Mouse (Mus musculus): Measurements from ENCODE around the gene Ube2e2.
"Not testable (repeated sequence)": the region's sequence is repeated elsewhere in the genome, so short reads cannot be mapped to it uniquely, and the experiment has no call there.

The Ube2e2 gene

GRCm38 (mm10) chr14:18637739-18638138 is 256.3 kb downstream of the Ube2e2 start:
- DNase-seq (ENCODE audit: low read depth, low spot score) = no peak

GRCm38 (mm10) chr14:18628170-18628569 is 265.9 kb downstream of the Ube2e2 start:
- no peak for DNase-seq (ENCODE audit: low read depth, low spot score)

GRCm38 (mm10) chr14:18618603-18619002 is 275.5 kb downstream of the Ube2e2 start:
- no peak for DNase-seq (ENCODE audit: low read depth, low spot score)

GRCm38 (mm10) chr14:18601927-18602326 is 292.1 kb downstream of the Ube2e2 start:
- no peak for DNase-seq (ENCODE audit: low read depth, low spot score)

- no peak for DNase-seq (ENCODE audit: low read depth, low spot score)
Measured at GRCm38 (mm10) chr14:18586239-18587034, 307.6 kb downstream of the Ube2e2 start.

GRCm38 (mm10) chr14:18581735-18582134 is 312.3 kb downstream of the Ube2e2 start:
- no peak for DNase-seq (ENCODE audit: low read depth, low spot score)

GRCm38 (mm10) chr14:18574756-18575155 is 319.3 kb downstream of the Ube2e2 start:
- DNase-seq (ENCODE audit: low read depth, low spot score) = no peak

DNA sequence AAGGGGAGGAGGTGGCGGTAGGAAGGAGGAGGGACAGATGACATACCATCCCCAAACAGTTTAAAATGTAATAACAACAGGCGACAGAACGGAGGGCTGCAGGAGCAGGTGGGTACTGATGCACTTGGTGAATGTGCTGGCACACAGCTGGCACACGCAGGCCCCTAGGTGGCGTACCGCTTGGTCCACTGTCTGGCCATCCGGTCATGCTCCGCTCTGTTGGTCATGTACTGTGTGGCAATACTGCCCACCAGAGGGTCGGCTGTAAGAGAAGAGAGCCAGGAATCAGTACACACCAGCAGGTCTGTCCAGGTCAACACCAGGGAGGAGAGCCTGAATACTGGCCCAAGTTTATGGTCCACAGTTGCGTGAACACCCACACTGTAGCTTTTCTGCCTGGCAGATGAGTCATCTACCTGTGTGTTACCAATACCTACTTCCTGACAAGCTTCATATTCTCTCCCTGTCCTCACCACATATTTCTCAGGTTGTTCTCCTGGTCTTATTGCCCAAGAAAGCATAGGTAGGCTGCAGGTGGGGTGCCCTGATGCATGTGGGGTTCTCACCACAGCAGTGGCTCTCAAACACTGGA is 319.8 kb downstream of the Ube2e2 start:
- DNase-seq (ENCODE audit: low read depth, low spot score) = no peak

GRCm38 (mm10) chr14:18573286-18573956 is 320.6 kb downstream of the Ube2e2 start:
- no peak for DNase-seq (ENCODE audit: low read depth, low spot score)

DNA sequence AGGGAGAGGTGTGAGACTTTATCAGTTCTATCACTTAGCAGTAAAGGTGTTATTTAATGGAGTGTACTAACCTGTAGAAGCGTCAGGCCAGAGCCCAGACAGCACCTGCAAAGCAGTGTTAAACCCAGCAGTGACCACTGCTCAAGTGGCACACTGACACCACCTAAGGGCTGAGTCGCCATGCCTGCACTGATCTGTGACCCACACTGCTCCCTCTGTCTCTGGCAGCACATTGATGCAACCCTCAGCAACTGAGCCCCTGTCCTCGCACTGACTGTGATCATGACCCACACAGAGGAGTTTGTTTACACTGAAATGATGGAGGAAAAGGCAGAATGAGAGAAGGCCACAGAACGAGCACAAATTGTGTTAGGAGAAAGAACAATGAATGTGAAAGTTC is 321.2 kb downstream of the Ube2e2 start:
- DNase-seq (ENCODE audit: low read depth, low spot score) = no peak

DNA sequence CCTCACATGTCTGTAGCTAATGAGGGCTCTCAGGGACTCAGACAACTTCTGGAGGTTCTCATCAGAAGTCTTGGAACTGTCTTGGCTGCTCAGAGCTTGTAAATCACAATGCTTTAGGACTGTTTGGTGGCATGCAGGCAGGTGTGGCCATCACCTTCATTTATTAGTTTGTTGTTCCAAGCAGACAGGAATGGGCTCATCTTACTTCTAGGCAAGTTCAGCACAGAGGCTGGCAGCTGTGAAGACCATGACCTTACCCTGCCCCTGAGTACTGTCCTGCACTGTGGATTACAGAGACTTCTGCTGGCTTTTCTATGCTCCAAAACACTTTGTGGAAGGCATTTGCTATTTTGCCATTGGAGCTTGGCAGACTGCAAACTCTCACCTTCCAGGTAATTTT is 324.5 kb downstream of the Ube2e2 start:
- DNase-seq (ENCODE audit: low read depth, low spot score) = no peak

- DNase-seq (ENCODE audit: low read depth, low spot score) = not testable (repeated sequence)
Measured at GRCm38 (mm10) chr14:18564999-18565398, 329.1 kb downstream of the Ube2e2 start.

DNA sequence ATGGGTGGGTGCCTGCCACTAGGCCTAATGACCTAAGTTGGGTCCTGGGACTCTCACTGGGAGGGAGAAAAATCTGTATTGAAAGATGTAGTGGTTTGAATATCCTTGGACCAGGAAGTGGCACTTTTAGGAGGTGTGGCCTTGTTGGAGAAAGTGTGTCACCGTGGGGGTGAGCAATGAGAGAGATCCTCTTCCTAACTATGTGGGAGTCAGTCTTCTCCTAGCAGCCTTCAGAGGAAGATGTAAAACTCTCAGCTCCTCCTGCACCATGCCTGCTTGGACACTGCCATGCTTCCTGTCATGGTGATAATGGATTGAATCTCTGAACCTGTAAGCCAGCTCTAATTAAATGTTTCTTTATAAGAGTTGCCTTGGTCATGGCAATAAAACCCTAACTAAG is 338.8 kb downstream of the Ube2e2 start:
- no peak for DNase-seq (ENCODE audit: low read depth, low spot score)

DNA sequence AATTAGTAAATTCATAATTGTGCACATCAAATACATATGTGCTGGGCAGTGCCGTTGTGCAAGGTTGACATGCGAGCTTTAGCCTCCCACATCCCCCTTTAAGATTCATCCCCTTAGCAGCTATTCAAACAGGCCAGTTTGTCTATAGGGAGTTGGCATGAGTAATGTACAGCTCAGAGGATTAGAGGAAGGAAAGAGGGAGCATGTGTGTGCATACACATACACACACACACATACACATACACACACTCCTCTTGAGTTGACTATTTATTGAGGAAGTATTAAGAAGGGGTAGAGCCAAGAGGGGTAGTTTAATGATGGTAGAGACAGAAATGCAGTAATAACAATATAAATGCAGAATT is 339.5 kb downstream of the Ube2e2 start:
- DNase-seq (ENCODE audit: low read depth, low spot score) = no peak

DNA sequence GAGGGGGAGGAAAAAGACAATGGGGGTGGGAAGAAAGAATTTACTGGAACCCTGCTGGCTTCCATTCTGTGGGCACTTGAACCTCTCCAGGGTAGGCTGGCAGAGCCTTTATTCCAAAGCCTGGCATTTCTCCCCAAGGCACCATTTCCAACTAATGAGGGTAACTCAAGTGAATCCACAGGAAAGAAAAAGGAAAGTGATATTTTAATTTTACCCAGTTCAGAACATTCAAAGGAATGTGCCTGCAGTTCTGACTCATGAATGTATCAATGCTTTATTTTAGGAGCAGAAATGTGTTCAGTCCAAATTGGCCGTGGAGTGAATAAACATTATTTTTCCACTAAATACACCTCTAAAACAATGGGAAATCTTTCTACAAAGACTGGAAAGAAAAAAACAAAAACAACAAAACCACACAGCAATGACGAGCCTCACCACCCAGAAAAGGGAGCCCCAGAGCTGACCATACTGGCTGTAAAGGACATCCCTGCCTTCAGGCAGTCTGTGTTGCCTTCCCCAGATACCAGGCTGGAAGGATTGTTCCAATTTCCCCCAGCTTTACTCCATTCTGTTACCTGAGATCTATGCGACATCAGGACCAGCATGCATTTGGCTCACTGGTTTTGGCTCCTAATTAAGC is 340.0 kb downstream of the Ube2e2 start:
- no peak for DNase-seq (ENCODE audit: low read depth, low spot score)

- no peak for DNase-seq (ENCODE audit: low read depth, low spot score)
Measured at GRCm38 (mm10) chr14:18547541-18547940, 346.5 kb downstream of the Ube2e2 start.

- DNase-seq (ENCODE audit: low read depth, low spot score) = peak; percentile 8
Measured at GRCm38 (mm10) chr14:18539092-18539491, 355.0 kb downstream of the Ube2e2 start.

DNA sequence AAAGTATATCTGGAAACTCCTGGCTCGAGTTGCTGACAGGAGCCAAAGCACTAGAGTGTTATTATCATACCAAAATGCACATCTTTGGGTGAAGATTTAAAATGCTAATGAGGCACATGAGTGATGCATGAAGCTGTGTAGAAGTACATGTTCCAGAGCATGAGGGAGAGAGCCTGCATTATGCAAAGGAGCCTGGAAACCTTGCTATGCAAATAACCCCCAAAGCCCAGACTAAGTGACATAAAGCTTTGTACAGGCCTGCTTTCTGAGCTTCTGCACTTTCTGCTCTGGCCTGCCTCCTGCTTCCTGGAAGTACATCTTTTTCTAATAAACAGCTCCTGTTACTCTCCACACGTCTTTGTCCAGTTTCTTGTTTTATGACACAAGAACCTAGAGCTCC is 363.2 kb downstream of the Ube2e2 start:
- DNase-seq (ENCODE audit: low read depth, low spot score) = no peak

DNA sequence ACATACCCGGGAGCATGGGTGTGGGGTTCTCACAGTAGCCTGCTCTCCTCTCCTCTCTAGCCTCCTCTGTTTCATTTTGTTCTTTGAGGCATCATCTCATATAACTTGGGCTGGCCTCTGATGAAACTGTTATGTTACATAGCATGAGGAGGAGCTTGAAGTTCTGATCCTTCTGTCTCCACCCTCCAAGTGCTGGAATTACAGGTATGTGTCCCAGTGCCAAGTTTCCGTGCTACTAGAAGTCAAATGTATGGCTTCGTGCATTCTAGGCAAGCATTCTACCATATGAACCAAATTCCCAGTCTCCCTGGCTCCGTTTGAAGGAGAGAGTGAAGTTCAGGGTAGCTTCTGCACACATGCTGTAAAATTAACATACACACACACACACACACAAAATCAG is 363.6 kb downstream of the Ube2e2 start:
- no peak for DNase-seq (ENCODE audit: low read depth, low spot score)

Data from ES-CJ7 (cell line).